Mouse (Mus musculus): ENCODE measurements around the gene Fezf2. TPM values are rescaled to one million over a fixed set of nuclear protein-coding genes. Genes with fewer than 3 reads are reported as not detected.

Gene Fezf2
- polyA plus RNA-seq, 1 experiment from 2014 or later: not detected

DNA sequence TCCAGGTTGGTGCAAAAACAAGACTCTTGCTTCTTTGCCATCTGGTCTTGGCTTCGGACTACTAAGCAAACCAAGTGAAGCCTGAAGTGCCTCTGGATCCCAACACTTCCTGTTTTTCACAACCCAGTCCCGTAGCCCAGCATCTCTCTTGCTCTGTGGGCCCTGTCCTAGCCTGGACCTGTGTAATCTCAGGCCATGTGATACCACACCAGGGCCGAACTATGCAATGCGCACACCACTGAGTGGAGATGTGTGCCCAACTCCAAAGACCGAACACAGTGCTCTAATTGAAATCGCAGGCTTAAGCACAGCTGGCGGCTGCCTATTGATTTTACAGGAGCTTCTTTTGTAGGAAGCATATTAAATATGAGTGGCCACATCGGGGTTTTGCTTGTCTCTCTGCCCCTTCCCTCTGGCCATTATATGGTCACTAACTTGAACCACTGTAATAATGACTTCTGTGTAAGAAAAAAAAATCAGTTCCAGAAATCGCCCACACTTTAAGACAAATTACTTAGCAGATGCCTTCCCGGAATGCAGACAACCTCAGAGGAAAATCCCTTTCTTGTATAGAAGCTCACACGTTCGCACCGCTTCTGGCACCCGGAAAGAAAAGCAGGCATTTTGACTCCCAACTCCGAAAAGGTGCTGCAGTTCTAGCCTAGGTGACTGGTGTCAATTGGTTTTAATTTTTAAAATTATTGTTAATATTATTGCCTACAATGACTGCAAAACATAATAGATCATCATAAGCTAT lies 1.5 kb upstream of the Fezf2 start:
- no peak overlapping the region for H3K9ac ChIP-seq (ENCODE audit: low read length)
- DNase-seq (ENCODE audit: low spot score): no peak
- no peak overlapping the region for H3K27ac ChIP-seq (replicated peaks)
- no peaks in the 10 kb centered on the region for H3K4me1 ChIP-seq (replicated peaks; ENCODE audit: control insufficient read depth, insufficient read depth)
- no peak overlapping the region for H3K4me2 ChIP-seq (replicated peaks; ENCODE audit: low read depth)
- H3K9me3 ChIP-seq (ENCODE audit: control insufficient read depth, low read length): no peaks in the 10 kb centered on the region
- TF ChIP-seq EP300 (optimal IDR thresholded peaks at IDR 0.05) (no peak), CTCF (IDR thresholded peaks at IDR 0.05; ENCODE audit: low read depth) (no peak)
- peaks cover 27% of the 10 kb centered on the region for H3K27me3 ChIP-seq (ENCODE audit: control insufficient read depth, insufficient read depth, low read length)
- 14% methylated on average over 15 of the region's 15 CpGs for whole genome bisulfite sequencing
- H3K4me3 ChIP-seq (ENCODE audit: low read depth, low read length): no peak overlapping the region
- ATAC-seq (ENCODE audit: low FRiP score, low TSS enrichment): no peak
- H3K36me3 ChIP-seq (ENCODE audit: control insufficient read depth, insufficient read depth, low read length): no peaks in the 10 kb centered on the region

DNA sequence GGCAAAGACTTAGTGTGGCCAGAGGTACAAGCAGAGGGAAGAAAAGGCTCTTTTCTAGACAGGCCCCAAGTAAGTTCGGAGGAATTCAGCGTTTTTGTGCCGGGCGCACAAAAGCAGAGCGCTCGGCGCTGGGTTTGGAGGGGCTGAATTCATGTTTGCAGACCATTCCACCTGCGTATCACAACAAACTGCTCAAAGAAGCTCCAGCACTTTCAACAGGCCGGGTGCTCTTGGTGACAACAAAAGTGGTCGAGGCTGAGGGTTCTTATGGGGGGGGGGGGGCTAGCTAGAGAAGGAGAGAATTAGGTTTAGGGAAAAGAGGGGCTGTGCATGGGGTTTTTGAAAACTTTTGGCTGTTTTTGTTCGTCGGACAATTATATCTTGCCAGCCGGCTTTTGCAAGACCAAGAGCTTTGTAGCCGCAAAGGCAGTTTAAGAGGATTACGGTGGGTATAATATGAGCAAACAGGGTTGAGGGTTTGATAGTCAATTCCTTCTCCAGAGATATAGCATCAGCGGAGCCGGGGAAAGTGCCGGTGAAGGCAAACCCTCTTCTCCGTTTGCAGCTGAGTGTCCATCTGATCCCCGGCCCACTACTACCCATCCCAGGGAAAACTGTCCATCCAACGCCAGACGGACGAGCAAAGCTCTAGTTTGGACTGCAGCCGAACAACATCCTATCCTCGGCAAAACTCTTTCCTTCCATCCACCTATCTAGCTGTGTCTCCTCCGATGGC lies 956 bp downstream of the Fezf2 start:
- H3K27ac ChIP-seq (replicated peaks): no peak overlapping the region
- TF ChIP-seq CTCF (IDR thresholded peaks at IDR 0.05; ENCODE audit: low read depth) (no peak), EP300 (optimal IDR thresholded peaks at IDR 0.05) (no peak)
- no peaks in the 10 kb centered on the region for H3K36me3 ChIP-seq (ENCODE audit: control insufficient read depth, insufficient read depth, low read length)
- H3K4me2 ChIP-seq (replicated peaks; ENCODE audit: low read depth): peak overlapping the region; percentile 42; the same call in 1 of the 2 replicates
- no peak for ATAC-seq (ENCODE audit: low FRiP score, low TSS enrichment)
- H3K4me3 ChIP-seq (ENCODE audit: low read depth, low read length): peak overlapping the region; percentile 26
- no peak for DNase-seq (ENCODE audit: low spot score)
- H3K9me3 ChIP-seq (ENCODE audit: control insufficient read depth, low read length): no peaks in the 10 kb centered on the region
- no peak overlapping the region for H3K9ac ChIP-seq (ENCODE audit: low read length)
- WGBS: 2% methylated on average over 26 of the region's 26 CpGs
- peaks cover 44% of the 10 kb centered on the region for H3K27me3 ChIP-seq (ENCODE audit: control insufficient read depth, insufficient read depth, low read length)
- no peaks in the 10 kb centered on the region for H3K4me1 ChIP-seq (replicated peaks; ENCODE audit: control insufficient read depth, insufficient read depth)

DNA sequence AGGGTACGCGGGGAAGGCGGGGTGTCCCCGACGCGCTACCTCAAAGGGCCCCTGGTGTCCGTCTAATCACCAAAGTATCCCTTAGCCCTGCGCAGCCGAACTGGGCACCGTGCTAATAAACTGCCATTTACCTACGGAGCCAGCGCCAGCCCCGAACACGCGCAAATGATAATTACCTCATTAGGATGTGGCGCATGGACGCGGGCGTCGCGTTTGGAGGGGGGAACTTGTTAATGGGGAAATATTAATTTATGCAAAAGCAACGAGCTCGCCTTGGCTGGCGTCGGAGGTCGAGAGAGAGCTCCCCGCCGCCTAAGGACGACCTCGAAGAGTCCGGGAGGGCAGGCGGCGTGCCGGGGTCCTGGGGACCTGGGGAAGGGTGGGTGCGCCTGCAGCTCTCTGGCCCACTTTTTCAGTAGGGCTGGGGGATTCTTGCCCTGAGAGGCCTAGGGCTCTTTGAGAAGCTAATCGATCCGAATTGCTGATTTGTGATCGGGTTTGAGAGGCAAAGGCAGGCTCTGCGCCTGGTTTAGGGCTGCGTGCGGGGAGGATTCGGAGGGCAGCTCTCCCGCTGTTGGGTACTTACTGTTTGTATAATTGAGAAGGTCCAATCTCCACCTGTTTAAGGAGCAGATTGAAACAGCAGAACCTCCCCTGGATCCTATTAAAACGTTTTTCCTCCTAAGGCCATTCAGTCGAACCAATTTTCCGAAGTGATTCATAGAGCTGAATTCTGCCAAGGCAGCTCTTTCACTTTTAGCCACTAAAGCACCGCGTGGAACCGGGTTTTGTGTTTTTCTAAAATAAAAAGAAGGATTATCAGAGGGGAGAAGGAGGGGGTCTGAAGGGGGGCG lies 1.8 kb downstream of the Fezf2 start:
- no peak overlapping the region for H3K9ac ChIP-seq (ENCODE audit: low read length)
- no peak overlapping the region for H3K27ac ChIP-seq (replicated peaks)
- H3K4me1 ChIP-seq (replicated peaks; ENCODE audit: control insufficient read depth, insufficient read depth): no peaks in the 10 kb centered on the region
- WGBS: 1% methylated on average over 50 of the region's 50 CpGs
- peak overlapping the region; percentile 26 for H3K4me3 ChIP-seq (ENCODE audit: low read depth, low read length)
- ATAC-seq (ENCODE audit: low FRiP score, low TSS enrichment): no peak
- no peak for DNase-seq (ENCODE audit: low spot score)
- TF ChIP-seq CTCF (IDR thresholded peaks at IDR 0.05; ENCODE audit: low read depth) (no peak), EP300 (optimal IDR thresholded peaks at IDR 0.05) (no peak)
- H3K27me3 ChIP-seq (ENCODE audit: control insufficient read depth, insufficient read depth, low read length): peaks cover 52% of the 10 kb centered on the region
- H3K36me3 ChIP-seq (ENCODE audit: control insufficient read depth, insufficient read depth, low read length): no peaks in the 10 kb centered on the region
- peak overlapping the region; percentile 42 for H3K4me2 ChIP-seq (replicated peaks; ENCODE audit: low read depth)
- no peaks in the 10 kb centered on the region for H3K9me3 ChIP-seq (ENCODE audit: control insufficient read depth, low read length)

DNA sequence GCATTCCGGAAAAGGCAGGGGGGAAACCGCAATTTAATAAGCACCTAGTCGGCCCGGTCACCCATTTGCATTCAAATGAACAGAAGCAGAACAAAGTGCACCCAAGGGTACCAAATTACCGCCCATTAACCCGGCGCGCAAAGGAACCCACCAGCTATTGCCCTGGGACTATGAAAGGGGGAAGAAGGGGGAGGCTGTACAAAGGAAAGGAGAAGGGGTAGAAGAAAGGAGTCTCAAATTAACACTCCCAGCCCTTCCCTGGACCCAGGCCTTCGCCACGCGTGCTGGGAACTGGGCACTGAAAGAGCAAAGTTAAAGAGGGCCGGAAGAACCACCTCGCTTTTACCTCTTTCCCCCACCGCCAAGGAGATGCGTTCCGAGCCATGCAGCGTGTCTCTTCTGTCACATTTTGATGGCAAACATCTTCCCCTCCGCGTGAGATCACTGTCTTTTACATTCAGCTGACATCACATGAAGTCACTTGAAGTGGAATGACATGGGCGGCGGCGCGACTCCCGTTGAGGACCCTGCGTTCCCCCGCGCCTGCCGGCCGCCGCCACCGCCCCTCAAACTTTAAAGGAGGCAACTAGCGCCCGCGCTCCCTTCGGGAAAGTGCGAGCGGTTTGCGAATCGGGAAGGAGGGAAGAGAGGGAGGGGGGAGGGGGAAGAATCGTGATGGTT lies 2.6 kb downstream of the Fezf2 start:
- Histone ChIP-seq H3K9me3 (ENCODE audit: control insufficient read depth, low read length) (no peaks in the 10 kb centered on the region), H3K36me3 (ENCODE audit: control insufficient read depth, insufficient read depth, low read length) (no peaks in the 10 kb centered on the region), H3K9ac (ENCODE audit: low read length) (no peak overlapping the region), H3K4me3 (ENCODE audit: low read depth, low read length) (0 out of 2 replicates have a peak overlapping the region, but pooled peaks have one; percentile 26), H3K27me3 (ENCODE audit: control insufficient read depth, insufficient read depth, low read length) (peaks cover 55% of the 10 kb centered on the region), H3K4me1 (replicated peaks; ENCODE audit: control insufficient read depth, insufficient read depth) (no peaks in the 10 kb centered on the region), H3K27ac (replicated peaks) (no peak overlapping the region), H3K4me2 (replicated peaks; ENCODE audit: low read depth) (peak overlapping the region; percentile 42; the same call in 1 of the 2 replicates)
- 1% methylated on average over 40 of the region's 40 CpGs for WGBS
- DNase-seq (ENCODE audit: low spot score): no peak
- TF ChIP-seq EP300 (optimal IDR thresholded peaks at IDR 0.05): no peak
- TF ChIP-seq CTCF (IDR thresholded peaks at IDR 0.05; ENCODE audit: low read depth): no peak
- no peak for ATAC-seq (ENCODE audit: low FRiP score, low TSS enrichment)

DNA sequence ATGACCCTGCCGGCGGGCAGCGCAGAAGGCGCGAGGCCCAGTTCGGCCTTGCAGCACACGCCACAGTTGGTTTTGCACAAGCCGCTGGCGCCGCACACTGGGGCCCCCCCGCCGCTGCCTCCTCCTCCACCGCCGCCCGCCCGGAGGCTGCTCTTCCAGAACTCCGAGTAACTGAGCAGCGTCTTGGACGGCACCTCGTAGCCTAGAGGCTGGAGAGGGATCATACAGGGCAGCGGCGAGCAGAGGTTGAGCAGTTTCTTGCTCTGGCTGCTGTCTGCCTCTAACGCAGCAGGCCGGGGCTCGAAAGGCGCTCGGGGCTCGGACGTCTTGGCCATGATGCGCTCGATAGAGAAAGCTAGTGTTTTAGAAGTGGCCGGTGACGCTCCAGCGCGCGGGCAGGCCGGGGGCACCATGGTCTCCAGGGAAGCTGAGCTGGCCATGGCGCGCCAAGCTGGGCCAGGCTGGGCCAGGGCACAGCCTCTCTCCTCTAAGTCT lies 3.2 kb downstream of the Fezf2 start:
- Histone ChIP-seq H3K9me3 (ENCODE audit: control insufficient read depth, low read length) (no peaks in the 10 kb centered on the region), H3K27me3 (ENCODE audit: control insufficient read depth, insufficient read depth, low read length) (peaks cover 52% of the 10 kb centered on the region), H3K36me3 (ENCODE audit: control insufficient read depth, insufficient read depth, low read length) (no peaks in the 10 kb centered on the region), H3K9ac (ENCODE audit: low read length) (no peak overlapping the region), H3K4me1 (replicated peaks; ENCODE audit: control insufficient read depth, insufficient read depth) (no peaks in the 10 kb centered on the region), H3K4me3 (ENCODE audit: low read depth, low read length) (peak overlapping the region; percentile 15; the same call in 1 of the 2 replicates), H3K4me2 (replicated peaks; ENCODE audit: low read depth) (peak overlapping the region; percentile 31; the same call in 1 of the 2 replicates), H3K27ac (replicated peaks) (no peak overlapping the region)
- TF ChIP-seq CTCF (IDR thresholded peaks at IDR 0.05; ENCODE audit: low read depth) (no peak), EP300 (optimal IDR thresholded peaks at IDR 0.05) (no peak)
- WGBS: 2% methylated on average over 39 of the region's 39 CpGs
- ATAC-seq (ENCODE audit: low FRiP score, low TSS enrichment) (no peak), DNase-seq (ENCODE audit: low spot score) (no peak)
